ENCODE assay signal across 11 mouse cellular contexts in the genomic region with DNA sequence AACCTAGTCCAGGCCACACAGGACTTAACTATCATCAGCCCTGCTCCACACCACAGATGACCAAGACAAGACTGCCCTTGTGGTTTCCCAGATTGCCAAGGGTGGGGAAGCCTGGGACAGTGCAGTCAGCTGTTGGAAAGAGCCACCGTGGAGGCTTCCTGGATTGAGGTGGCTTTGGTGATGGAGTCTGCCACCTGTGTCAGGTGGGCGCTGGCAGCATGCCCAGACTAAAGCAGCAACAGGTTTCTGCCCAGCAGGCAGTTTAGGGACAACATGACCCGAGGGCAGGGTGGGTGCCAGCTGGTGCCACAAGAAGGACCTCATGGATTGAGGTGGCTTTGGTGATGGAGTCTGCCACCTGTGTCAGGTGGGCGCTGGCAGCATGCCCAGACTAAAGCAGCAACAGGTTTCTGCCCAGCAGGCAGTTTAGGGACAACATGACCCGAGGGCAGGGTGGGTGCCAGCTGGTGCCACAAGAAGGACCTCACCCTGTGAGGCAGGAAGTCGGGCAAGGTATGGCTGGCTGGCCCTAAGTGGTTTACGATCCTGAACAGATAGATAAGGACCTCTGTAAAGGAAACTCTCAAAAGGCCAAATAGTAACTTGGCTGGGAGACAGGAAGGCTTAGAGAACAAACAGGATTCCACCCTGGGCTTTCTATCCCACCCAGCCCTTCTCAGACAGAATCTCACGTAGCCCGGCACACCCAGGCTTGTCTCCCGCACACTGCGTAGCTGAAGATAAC. TPM values are rescaled to one million over a fixed set of nuclear protein-coding genes. Genes with fewer than 3 reads are reported as not detected.
"Had no signal": no experiment of that assay in that cellular context is flagged by ENCODE, and none has a peak within 500 bp of the region (broad histone marks: within the 10 kb centered on the region; RNA-seq: fewer than 3 reads in every experiment).

No protein-coding gene starts in this region.

RNA-seq across cellular contexts. Expression of a gene that starts 12.3 kb away (rescaled TPM):
- total RNA-seq: layer of hippocampus, postnatal 14 days; left cerebral cortex, postnatal 10 days; left cerebral cortex, postnatal 4 days; liver, adult 2 months; midbrain, postnatal 0 days had no signal
- polyA plus RNA-seq: liver, adult 2 months; macrophage; midbrain, embryonic 13.5 days; midbrain, postnatal 0 days; myocyte; neural tube, embryonic 15.5 days had no signal

RNA-seq across cellular contexts. Expression of a gene that starts 28.3 kb away (rescaled TPM):
- total RNA-seq: layer of hippocampus, adult 8-10 months; layer of hippocampus, postnatal 14 days; left cerebral cortex, adult 18-20 months; left cerebral cortex, postnatal 10 days; left cerebral cortex, postnatal 4 days; midbrain, postnatal 0 days had no signal
- polyA plus RNA-seq: macrophage; midbrain, embryonic 13.5 days; midbrain, postnatal 0 days; myocyte had no signal
